Mouse (Mus musculus) neural tube, embryonic 10.5 days (tissue): ENCODE measurements at regions not wholly inside any gene's neighbourhood (a gene's known extent, or its start where the extent isn't known, plus 50 kb on each side); places are given as distances from the start of the nearest gene placed in this dataset.
A peak's percentile ranks its signal among the peaks of the same experiment; 100 is the strongest.
"Not testable (repeated sequence)": the region's sequence is repeated elsewhere in the genome, so short reads cannot be mapped to it uniquely, and the experiment has no call there.

ENCODE experiments used
- DNase-seq: peaks from one replicate; pipeline ENCODE4 v3.0.0-alpha.2; 2017; ENCODE audit warnings: low spot score; ENCODE audit errors: extremely low spot score

DNA sequence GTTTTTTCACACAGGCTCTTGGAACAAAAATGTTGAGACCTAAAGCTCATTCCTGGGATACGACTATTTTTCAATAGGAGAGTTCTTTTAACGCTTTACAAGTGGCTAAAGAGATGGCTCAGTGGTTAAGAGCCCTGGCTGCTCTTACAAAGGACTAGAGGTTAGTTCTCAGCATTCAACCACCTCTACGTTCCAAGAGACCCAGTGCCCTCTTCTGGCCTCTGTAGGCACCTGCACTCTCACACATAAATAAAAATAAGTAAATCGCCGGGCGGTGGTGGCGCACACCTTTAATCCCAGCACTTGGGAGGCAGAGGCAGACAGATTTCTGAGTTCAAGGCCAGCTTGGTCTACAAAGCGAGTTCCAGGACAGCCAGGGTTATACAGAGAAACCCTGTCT, 70.5 kb upstream of the Rad23b start:
- not testable (repeated sequence) for DNase-seq

- no peak for DNase-seq
Measured at GRCm38 (mm10) chr4:55280706-55281105, 69.1 kb upstream of the Rad23b start.

- DNase-seq: no peak
Measured at GRCm38 (mm10) chr4:55281486-55282096, 68.3 kb upstream of the Rad23b start.

DNA sequence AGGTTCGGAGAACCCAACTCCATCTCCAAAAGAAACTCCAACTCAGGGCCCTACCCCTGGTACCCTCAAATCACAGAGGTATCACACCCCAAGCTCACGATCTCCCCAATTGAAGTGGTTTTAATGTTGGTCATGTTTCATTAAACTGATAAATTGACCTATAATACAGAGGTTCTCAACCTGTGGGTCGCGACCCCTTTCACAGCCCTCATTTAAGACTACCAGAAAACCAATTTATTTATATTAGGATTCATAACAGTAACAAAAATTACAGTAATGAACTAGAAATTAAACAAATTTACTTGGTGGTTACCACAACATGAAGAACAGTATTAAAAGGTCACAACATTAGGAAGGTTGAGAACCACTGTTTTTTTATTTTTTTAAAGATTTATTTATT, 67.4 kb upstream of the Rad23b start:
- no peak for DNase-seq

GRCm38 (mm10) chr4:55284722-55285225, 65.1 kb upstream of the Rad23b start:
- DNase-seq: no peak

GRCm38 (mm10) chr4:55285641-55286040, 64.2 kb upstream of the Rad23b start:
- no peak for DNase-seq

GRCm38 (mm10) chr4:55288456-55288855, 61.4 kb upstream of the Rad23b start:
- no peak for DNase-seq

DNA sequence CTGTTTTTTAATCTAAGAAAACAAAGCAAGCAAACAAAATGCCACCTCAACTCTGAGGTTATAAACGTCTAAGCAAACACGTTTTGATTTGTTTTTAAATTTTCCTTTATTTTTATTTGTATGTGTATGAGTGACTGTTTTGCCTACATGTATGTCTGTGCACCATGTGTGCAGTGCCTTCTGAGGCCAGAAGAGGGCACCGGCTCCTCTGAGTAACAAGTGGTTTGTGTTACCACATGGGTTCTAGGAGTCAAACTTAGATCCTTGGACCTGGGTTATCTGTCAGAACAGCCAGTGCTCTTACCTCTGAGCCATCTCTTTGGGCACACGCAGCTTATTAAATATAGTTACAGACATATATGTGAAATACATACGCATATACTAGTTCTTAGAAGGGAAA, 57.6 kb upstream of the Rad23b start:
- DNase-seq: peak; percentile 24

DNA sequence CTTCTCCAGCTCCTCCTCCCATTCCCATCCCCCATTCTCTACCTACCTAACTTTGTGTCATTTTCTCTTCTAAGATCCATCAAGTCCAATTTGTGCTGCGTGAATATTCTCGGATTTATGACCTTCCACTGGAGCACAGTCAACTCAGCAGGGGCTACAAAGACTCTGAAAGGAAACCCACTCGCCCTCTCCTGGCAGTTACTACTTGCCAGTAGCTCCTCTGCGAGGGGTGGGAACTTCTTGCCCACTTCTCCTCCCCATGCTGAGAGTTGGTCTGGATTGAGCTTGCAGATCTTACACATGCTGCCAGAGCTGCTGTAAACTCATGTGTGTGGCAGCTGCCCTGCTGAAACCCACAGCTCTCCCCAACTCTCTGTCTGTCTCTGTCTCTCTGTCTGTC, 57.1 kb upstream of the Rad23b start:
- no peak for DNase-seq

DNA sequence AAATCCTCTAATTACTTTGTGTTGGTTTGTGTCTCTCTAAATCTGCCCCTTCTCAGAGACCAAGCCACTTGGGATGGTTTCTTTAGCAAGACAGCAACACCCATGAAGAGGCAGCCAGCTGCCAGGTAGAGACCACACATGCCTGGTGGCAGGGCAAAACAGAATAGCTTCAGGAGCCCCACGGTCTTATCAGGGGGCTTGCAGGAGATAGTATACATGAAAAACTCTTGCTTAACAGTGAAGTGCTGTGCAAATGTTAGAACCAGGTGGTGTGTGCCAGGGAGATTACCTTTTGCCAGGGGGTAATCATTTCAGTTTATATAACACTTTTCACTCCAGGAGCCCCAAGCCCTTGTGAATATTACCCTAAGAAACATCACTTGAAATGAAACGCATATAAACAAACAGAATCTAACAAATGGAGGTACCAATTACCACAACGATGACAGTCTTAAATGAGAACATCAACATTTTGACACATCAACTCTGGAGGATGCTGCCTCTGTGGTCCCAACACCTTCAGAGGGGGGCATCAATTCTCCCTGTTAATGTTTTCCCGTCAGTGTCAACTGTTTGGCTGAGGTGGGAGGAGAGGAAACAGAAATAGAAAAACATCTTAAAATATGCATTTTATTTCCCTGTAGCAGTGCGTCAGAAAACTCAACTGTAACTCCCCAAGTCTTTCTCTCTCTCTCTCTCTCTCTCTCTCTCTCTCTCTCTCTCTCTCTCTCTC, 56.3 kb upstream of the Rad23b start:
- no peak for DNase-seq

- peak; percentile 75 for DNase-seq
Measured at GRCm38 (mm10) chr4:55294255-55294687, 55.6 kb upstream of the Rad23b start.

- DNase-seq: no peak
Measured at GRCm38 (mm10) chr4:55297841-55298240, 52.0 kb upstream of the Rad23b start.
